Mouse (Mus musculus) heart, embryonic 16.5 days (tissue): ENCODE data around the gene Gm20388. TPM values are rescaled to one million over a fixed set of nuclear protein-coding genes. Genes with fewer than 3 reads are reported as not detected.

Source experiments
- ATAC-seq: fragments of 200-750 bp; cut with Nextera tagmentation; replicated peaks from 2 replicates; pipeline ENCODE4 v1.8.0; 2017; ENCODE audit warnings: moderate number of reproducible peaks; ENCODE audit not compliant: insufficient read depth, low FRiP score; ENCODE audit errors: extremely low read depth
- H3K27ac ChIP-seq: fragments of 300-500 bp; sonication (generic); 2 replicates; pipeline ENCODE4 v1.5.1; 2014; ENCODE audit warnings: mild to moderate bottlenecking, low read length, control low read depth, moderate library complexity
- H3K27me3 ChIP-seq: fragments of 300-500 bp; sonication (generic); 2 replicates; pipeline ENCODE4 v1.6.1; 2014; ENCODE audit warnings: low read length, mixed read lengths; ENCODE audit not compliant: control insufficient read depth, insufficient read depth
- H3K36me3 ChIP-seq: fragments of 300-500 bp; sonication (generic); 2 replicates; pipeline ENCODE4 v1.6.1; 2014; ENCODE audit not compliant: control insufficient read depth, insufficient read depth
- H3K4me1 ChIP-seq: fragments of 300-500 bp; sonication (generic); 2 replicates; pipeline ENCODE4 v1.6.1; 2014; ENCODE audit warnings: low read length, mixed read lengths; ENCODE audit not compliant: control insufficient read depth, insufficient read depth
- H3K4me2 ChIP-seq: fragments of 300-500 bp; sonication (generic); 2 replicates; pipeline ENCODE4 v1.6.1; 2014; ENCODE audit warnings: low read depth, mild to moderate bottlenecking, control low read depth, low read length
- H3K4me3 ChIP-seq: fragments of 300-500 bp; sonication (generic); 2 replicates; pipeline ENCODE4 v1.5.1; 2014; ENCODE audit warnings: mild to moderate bottlenecking, control low read depth, low read length
- H3K9ac ChIP-seq: fragments of 300-500 bp; sonication (generic); 2 replicates; pipeline ENCODE4 v1.6.1; 2014; ENCODE audit warnings: low read length, control low read depth
- H3K9me3 ChIP-seq: fragments of 300-500 bp; sonication (generic); replicated peaks from 2 replicates; pipeline ENCODE4 v1.6.1; 2016; ENCODE audit warnings: low read length; ENCODE audit not compliant: control insufficient read depth
- WGBS: fragments of 180-500 bp; shearing (Covaris S2); extraction: QIAGEN DNeasy Blood & Tissue Kit; methylation state at CpG from one replicate; pipeline ENCODE4 v1.1.7; 2014; 5-methylcytosine and 5-hydroxymethylcytosine counted together
- polyA plus RNA-seq: library from polyadenylated mRNA; unstranded; fragments of >200 nt; fragmentation: Nextera tagmentation; extraction: Ambion mirVana; gene quantifications from 2 replicates; pipeline ENCODE4 v1.2.1, GENCODE M21; 2015

Gene Gm20388
- polyA plus RNA-seq, 1 experiment from 2014 or later: 4.5 TPM

- Histone ChIP-seq H3K9ac (no peak overlapping the region), H3K4me1 (no peaks in the 10 kb centered on the region), H3K27ac (no peak overlapping the region), H3K4me2 (no peak overlapping the region), H3K36me3 (no peaks in the 10 kb centered on the region), H3K9me3 (no peaks in the 10 kb centered on the region), H3K27me3 (peaks cover 24% of the 10 kb centered on the region), H3K4me3 (no peak overlapping the region)
- ATAC-seq: no peak
- 59% methylated on average over 8 of the region's 8 CpGs for WGBS
Measured at GRCm38 (mm10) chr8:121035611-121036010, 1125.0 kb downstream of the Gm20388 start.

- no peaks in the 10 kb centered on the region for H3K4me1 ChIP-seq
- peaks cover 2% of the 10 kb centered on the region; the same call in 1 of the 2 replicates for H3K27me3 ChIP-seq
- no peak overlapping the region for H3K27ac ChIP-seq
- no peak overlapping the region for H3K9ac ChIP-seq
- WGBS: 49% methylated on average over 19 of the region's 19 CpGs
- H3K4me3 ChIP-seq: no peak overlapping the region
- peaks cover 4% of the 10 kb centered on the region; the same call in 1 of the 2 replicates for H3K9me3 ChIP-seq
- H3K4me2 ChIP-seq: no peak overlapping the region
- H3K36me3 ChIP-seq: no peaks in the 10 kb centered on the region
- ATAC-seq: no peak
Measured at GRCm38 (mm10) chr8:121043719-121044440, 1133.2 kb downstream of the Gm20388 start.

- no peaks in the 10 kb centered on the region for H3K4me1 ChIP-seq
- ATAC-seq: no peak
- H3K27ac ChIP-seq: no peak overlapping the region
- H3K9me3 ChIP-seq: peaks cover 4% of the 10 kb centered on the region; the same call in 1 of the 2 replicates
- no peak overlapping the region for H3K4me2 ChIP-seq
- H3K36me3 ChIP-seq: no peaks in the 10 kb centered on the region
- no peak overlapping the region for H3K9ac ChIP-seq
- H3K27me3 ChIP-seq: 0 out of 2 replicates have a peak, but pooled peaks cover 3% of the 10 kb centered on the region
- 61% methylated on average over 9 of the region's 9 CpGs for WGBS
- H3K4me3 ChIP-seq: no peak overlapping the region
Measured at GRCm38 (mm10) chr8:121047441-121047840, 1136.8 kb downstream of the Gm20388 start.

GRCm38 (mm10) chr8:121058081-121058480 is 1147.4 kb downstream of the Gm20388 start:
- H3K9ac ChIP-seq: no peak overlapping the region
- H3K27ac ChIP-seq: no peak overlapping the region
- peaks cover 30% of the 10 kb centered on the region for H3K27me3 ChIP-seq
- no peaks in the 10 kb centered on the region for H3K4me1 ChIP-seq
- no peak overlapping the region for H3K4me2 ChIP-seq
- no peak for ATAC-seq
- H3K9me3 ChIP-seq: peaks cover 4% of the 10 kb centered on the region; the same call in 1 of the 2 replicates
- H3K36me3 ChIP-seq: no peaks in the 10 kb centered on the region
- 67% methylated on average over 9 of the region's 9 CpGs for WGBS
- H3K4me3 ChIP-seq: no peak overlapping the region

DNA sequence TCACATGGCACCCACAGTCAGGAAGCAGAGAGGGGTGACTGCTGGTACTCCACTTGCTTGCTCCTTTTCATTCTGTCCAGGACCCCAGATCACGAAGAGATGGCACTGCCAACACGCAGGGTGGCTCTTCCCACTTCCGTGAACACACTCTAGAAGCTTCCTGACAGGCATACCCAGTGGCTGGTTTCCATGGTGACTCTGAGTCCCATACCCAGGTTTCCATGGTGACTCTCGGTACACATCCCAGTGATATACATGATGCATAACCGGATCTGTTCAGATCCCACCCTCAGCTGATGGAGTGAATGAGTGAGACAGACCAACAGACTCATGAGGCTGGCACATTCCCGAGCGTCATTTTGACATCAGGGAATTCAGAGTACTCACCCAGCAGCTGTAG is 1148.5 kb downstream of the Gm20388 start:
- peaks cover 4% of the 10 kb centered on the region; the same call in 1 of the 2 replicates for H3K9me3 ChIP-seq
- no peaks in the 10 kb centered on the region for H3K4me1 ChIP-seq
- 76% methylated on average over 7 of the region's 7 CpGs for WGBS
- ATAC-seq: no peak
- H3K4me2 ChIP-seq: no peak overlapping the region
- H3K27ac ChIP-seq: no peak overlapping the region
- no peak overlapping the region for H3K9ac ChIP-seq
- no peaks in the 10 kb centered on the region for H3K36me3 ChIP-seq
- H3K4me3 ChIP-seq: no peak overlapping the region
- peaks cover 32% of the 10 kb centered on the region for H3K27me3 ChIP-seq

GRCm38 (mm10) chr8:121062521-121062920 is 1151.9 kb downstream of the Gm20388 start:
- Histone ChIP-seq H3K4me2 (no peak overlapping the region), H3K27ac (no peak overlapping the region), H3K4me3 (no peak overlapping the region), H3K36me3 (no peaks in the 10 kb centered on the region), H3K4me1 (no peaks in the 10 kb centered on the region), H3K27me3 (peaks cover 39% of the 10 kb centered on the region), H3K9me3 (peaks cover 4% of the 10 kb centered on the region; the same call in 1 of the 2 replicates), H3K9ac (no peak overlapping the region)
- 90% methylated on average over 6 of the region's 6 CpGs for WGBS
- no peak for ATAC-seq

- Histone ChIP-seq H3K4me3 (no peak overlapping the region), H3K27ac (no peak overlapping the region), H3K4me1 (no peaks in the 10 kb centered on the region), H3K9me3 (peaks cover 4% of the 10 kb centered on the region; the same call in 1 of the 2 replicates), H3K36me3 (no peaks in the 10 kb centered on the region), H3K9ac (no peak overlapping the region), H3K4me2 (no peak overlapping the region), H3K27me3 (peaks cover 42% of the 10 kb centered on the region)
- no peak for ATAC-seq
- whole genome bisulfite sequencing: 67% methylated on average over 13 of the region's 13 CpGs
Measured at GRCm38 (mm10) chr8:121063649-121064048, 1153.0 kb downstream of the Gm20388 start.

DNA sequence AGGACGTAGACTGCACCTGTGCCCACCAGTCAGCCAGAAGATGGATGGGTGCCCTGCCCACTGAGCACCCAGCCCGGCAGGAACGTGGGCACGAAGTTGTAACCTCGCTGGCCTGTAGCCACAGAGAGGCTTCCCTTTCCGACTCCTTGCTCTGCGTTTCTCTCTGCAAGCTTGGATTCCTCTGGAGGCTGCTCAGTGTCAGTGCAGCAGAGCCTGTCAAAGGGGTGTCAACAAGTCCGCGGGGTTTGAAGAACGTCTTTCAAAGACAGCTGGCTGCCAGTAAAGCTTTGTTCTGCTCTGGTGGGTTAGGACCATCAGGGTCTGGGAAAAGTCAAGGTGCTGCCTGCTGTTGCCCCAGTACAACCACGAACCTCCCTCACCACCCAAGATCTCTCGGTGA is 1160.8 kb downstream of the Gm20388 start:
- peaks cover 89% of the 10 kb centered on the region for H3K27me3 ChIP-seq
- ATAC-seq: no peak
- no peaks in the 10 kb centered on the region for H3K9me3 ChIP-seq
- H3K27ac ChIP-seq: no peak overlapping the region
- peaks cover 5% of the 10 kb centered on the region; the same call in 1 of the 2 replicates for H3K4me1 ChIP-seq
- no peak overlapping the region for H3K4me3 ChIP-seq
- H3K9ac ChIP-seq: no peak overlapping the region
- WGBS: 4% methylated on average over 12 of the region's 12 CpGs
- no peak overlapping the region for H3K4me2 ChIP-seq
- H3K36me3 ChIP-seq: no peaks in the 10 kb centered on the region

GRCm38 (mm10) chr8:121072406-121073130 is 1161.9 kb downstream of the Gm20388 start:
- H3K27ac ChIP-seq: no peak overlapping the region
- H3K4me2 ChIP-seq: no peak overlapping the region
- H3K36me3 ChIP-seq: no peaks in the 10 kb centered on the region
- H3K27me3 ChIP-seq: peaks cover 93% of the 10 kb centered on the region
- 19% methylated on average over 11 of the region's 11 CpGs for WGBS
- no peak overlapping the region for H3K9ac ChIP-seq
- H3K9me3 ChIP-seq: no peaks in the 10 kb centered on the region
- H3K4me1 ChIP-seq: peaks cover 5% of the 10 kb centered on the region; the same call in 1 of the 2 replicates
- ATAC-seq: no peak
- no peak overlapping the region for H3K4me3 ChIP-seq
